Mouse (Mus musculus) urinary bladder, postnatal 10 days (tissue): ENCODE data around the gene Olfr1459.

Experiments
- DNase-seq: peaks from one replicate; pipeline ENCODE4 v3.0.0; 2022; ENCODE audit warnings: low spot score

Olfr1459 gene

DNA sequence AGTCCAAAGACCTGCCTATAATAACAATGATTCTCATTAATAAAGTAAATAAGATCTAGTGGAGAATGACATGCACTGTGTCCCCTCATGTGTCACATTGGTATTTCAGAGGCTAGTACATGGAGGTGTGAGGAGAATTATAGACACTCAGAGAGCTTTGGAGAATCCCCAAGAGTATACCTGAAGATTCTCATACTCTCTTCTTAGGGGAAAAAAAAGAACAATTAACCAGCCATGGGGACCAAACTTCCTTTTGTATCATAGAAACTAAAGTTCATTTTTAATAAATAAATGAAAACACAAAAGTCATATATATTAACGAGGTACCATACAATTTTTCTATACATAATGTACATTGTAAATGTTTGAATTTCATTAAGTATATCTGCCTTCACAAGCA is at the start of gene Olfr1459:
Gene Olfr1459, minus strand, starts transcription at position 101 of the 400 bp plus-strand sequence.
- no peak for DNase-seq

DNA sequence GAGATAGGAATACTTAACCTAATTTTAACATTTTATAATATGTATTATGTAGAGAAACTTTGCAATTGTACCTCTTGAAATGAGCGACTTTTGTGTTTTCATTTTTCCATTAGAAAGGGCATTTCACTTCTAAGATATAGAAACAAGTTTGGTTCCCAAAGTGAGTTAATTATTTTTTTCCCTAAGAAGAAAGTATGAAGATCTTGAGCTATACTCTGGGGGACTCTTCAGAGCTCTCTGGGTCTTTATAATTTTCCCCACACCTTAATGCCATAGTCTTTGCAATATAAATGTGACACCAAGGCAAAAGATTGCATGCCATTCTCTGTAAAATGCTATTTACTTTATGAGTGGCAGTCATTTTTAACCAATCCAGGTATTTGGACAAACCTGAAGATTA is 36.1 kb upstream of the Olfr1459 start, which contains the start of gene Olfr1462:
Gene Olfr1462, plus strand, starts transcription at position 301 of the 400 bp plus-strand sequence.
- DNase-seq, result no peak

DNA sequence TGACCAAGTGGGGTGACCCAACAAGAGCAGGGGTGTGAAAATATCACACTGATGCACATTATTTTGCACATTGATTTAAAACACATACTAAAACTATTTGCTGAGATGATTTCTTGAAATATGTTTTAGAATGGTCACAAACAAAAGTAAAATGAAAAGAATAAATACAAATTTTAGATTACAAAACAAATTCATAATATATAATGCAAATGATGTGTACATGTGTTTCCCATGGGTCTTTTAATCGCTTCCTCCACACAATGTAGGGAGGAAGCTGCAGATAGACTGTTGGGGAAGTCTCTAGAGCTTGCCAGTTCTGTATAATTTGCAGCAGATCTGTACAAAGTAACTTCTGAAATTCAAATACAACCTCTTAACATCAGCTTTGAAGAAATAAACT is 13.4 kb upstream of the Olfr1459 start, which contains the start of gene Olfr1461:
Gene Olfr1461, plus strand, starts transcription at position 301 of the 400 bp plus-strand sequence.
- DNase-seq, result no peak

DNA sequence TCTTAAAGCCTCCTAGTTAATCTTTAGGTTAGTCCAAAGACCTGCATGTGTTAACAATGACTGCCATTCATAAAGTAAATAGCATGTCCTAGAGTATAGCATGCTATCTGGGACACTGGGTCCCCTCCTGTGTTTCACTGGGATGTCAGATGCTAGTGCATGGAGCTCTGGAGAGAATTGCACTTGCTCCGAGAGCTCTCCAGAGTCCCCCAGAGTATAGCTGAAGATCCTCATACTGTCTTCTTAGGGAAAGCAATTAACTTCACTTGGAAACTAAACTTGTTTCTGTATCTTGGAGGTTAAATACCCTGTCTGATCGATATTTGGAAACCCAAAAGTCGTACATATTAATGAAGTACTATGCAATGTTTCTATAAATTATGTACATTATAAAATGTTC is 42.7 kb downstream of the Olfr1459 start, which contains the start of gene Olfr1458:
Gene Olfr1458, minus strand, starts transcription at position 101 of the 400 bp plus-strand sequence.
- DNase-seq, result no peak

DNA sequence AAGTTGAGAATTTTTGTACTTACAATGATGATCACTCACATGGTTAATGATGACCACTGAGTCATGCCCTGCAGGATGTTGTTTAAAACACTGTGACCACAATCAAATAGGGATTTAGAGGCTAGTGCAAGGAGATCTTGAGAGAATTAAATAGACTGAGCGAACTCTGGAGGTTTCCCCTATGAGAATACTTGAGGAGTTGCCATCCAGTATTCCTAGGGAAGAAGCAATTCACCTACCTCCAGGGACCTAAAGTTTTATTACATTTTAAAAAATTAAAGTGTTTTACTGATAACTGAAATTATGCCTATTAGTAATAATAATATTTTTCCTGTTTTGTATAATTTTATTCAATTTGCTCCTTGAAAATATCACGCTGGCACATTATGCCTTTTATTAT is 51.6 kb downstream of the Olfr1459 start, which contains the start of gene Olfr1457:
Gene Olfr1457, minus strand, starts transcription at position 101 of the 400 bp plus-strand sequence.
- DNase-seq, result no peak

DNA sequence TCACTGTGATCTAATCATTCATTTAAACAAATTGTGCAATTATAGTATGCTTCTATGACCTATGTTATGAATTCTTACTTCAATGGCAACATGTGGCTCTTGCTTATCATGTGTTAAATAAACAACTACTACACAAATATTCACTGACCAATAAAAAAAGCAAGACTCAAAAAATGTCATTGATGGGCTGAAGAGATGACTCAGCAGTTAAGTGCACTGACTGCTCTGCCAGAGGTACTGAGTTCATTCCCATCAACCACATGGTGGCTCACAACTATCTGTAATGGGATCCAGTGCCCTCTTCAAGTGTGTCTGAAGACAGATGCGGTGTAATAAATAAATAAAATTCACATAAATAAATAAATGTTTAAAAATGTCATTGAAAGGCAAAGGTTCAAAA is 55.4 kb downstream of the Olfr1459 start:
- DNase-seq, result no peak
